In genomic region chr6:127945725-127946124, GRCm38 (mm10) we compare ENCODE assay signal across 8 mouse cellular contexts. TPM values are rescaled to one million over a fixed set of nuclear protein-coding genes. Genes with fewer than 3 reads are reported as not detected.
DNase-seq lines count a peak whose midpoint lies in the region; ATAC-seq and TF ChIP-seq lines count a peak whose summit lies in the region.

No protein-coding gene starts in this region.

- H3K36me3 ChIP-seq in embryonic facial prominence, embryonic 11.5 days (replicated peaks; ENCODE audit: control insufficient read depth, insufficient read depth, low read depth, low read length): no peaks in the 10 kb centered on the region
- no peaks in the 10 kb centered on the region for H3K36me3 ChIP-seq in limb, embryonic 11.5 days (ENCODE audit: control insufficient read depth, insufficient read depth, low read length)
- H3K36me3 ChIP-seq in stomach, postnatal 0 days (ENCODE audit: control insufficient read depth, insufficient read depth, low read length): no peaks in the 10 kb centered on the region

- no peaks in the 10 kb centered on the region for H3K4me1 ChIP-seq in embryonic facial prominence, embryonic 11.5 days (ENCODE audit: control insufficient read depth, insufficient read depth, low read length)
- H3K4me1 ChIP-seq in limb, embryonic 11.5 days (ENCODE audit: control insufficient read depth, insufficient read depth, low read length): no peaks in the 10 kb centered on the region
- H3K4me1 ChIP-seq in stomach, postnatal 0 days (replicated peaks; ENCODE audit: control insufficient read depth, insufficient read depth): no peaks in the 10 kb centered on the region

- no peaks in the 10 kb centered on the region for H3K27me3 ChIP-seq in embryonic facial prominence, embryonic 11.5 days (ENCODE audit: control insufficient read depth, insufficient read depth, low read length)
- H3K27me3 ChIP-seq in limb, embryonic 11.5 days (ENCODE audit: control insufficient read depth, insufficient read depth, low read length): no peaks in the 10 kb centered on the region
- H3K27me3 ChIP-seq in stomach, postnatal 0 days (ENCODE audit: control insufficient read depth, insufficient read depth, low read length): no peaks in the 10 kb centered on the region

- no peak overlapping the region for H3K4me3 ChIP-seq in embryonic facial prominence, embryonic 11.5 days (ENCODE audit: low read depth, low read length)
- no peak overlapping the region for H3K4me3 ChIP-seq in limb, embryonic 11.5 days (ENCODE audit: low read depth, low read length)
- H3K4me3 ChIP-seq in stomach, postnatal 0 days (ENCODE audit: low read depth, low read length): no peak overlapping the region

- H3K27ac ChIP-seq in embryonic facial prominence, embryonic 11.5 days (replicated peaks; ENCODE audit: low read depth, low read length): no peak overlapping the region
- H3K27ac ChIP-seq in limb, embryonic 11.5 days (replicated peaks; ENCODE audit: low read depth, low read length): no peak overlapping the region
- no peak overlapping the region for H3K27ac ChIP-seq in stomach, postnatal 0 days (replicated peaks)

- DNase-seq in CD4-positive helper T cell, adult 2 months (ENCODE audit: low read depth, low spot score): peak; percentile 31
- peak; percentile 77 to 83 for DNase-seq in adrenal gland, postnatal 36 days
- peak; percentile 88 for DNase-seq in embryonic facial prominence, embryonic 11.5 days (ENCODE audit: low spot score)
- DNase-seq in gonadal fat pad, adult 2 months (ENCODE audit: low read depth): peak; percentile 16
- DNase-seq in kidney, adult 9 months: peak; percentile 72
- DNase-seq in limb, embryonic 11.5 days (ENCODE audit: low spot score): peak; percentile 87
- DNase-seq in naive thymus-derived CD4-positive, alpha-beta T cell, adult 2 months (ENCODE audit: low read depth): peak; percentile 65
- peak; percentile 72 for DNase-seq in stomach, postnatal 0 days (ENCODE audit: low spot score)

- peak; percentile 63; the same call in 1 of the 2 replicates for ATAC-seq in embryonic facial prominence, embryonic 11.5 days (replicated peaks; ENCODE audit: insufficient number of reproducible peaks, low FRiP score, low TSS enrichment, low read depth)
- ATAC-seq in limb, embryonic 11.5 days (ENCODE audit: insufficient number of reproducible peaks, low FRiP score, low TSS enrichment, low read depth): 0 out of 2 replicates have a peak, but pooled peaks have one; percentile 57
- peak; percentile 71; the same call in 1 of the 2 replicates for ATAC-seq in stomach, postnatal 0 days (ENCODE audit: low FRiP score, low TSS enrichment)

- no peak overlapping the region for H3K4me2 ChIP-seq in embryonic facial prominence, embryonic 11.5 days (ENCODE audit: low read depth, low read length)
- H3K4me2 ChIP-seq in limb, embryonic 11.5 days (ENCODE audit: low read depth, severe bottlenecking): no peak overlapping the region
- no peak overlapping the region for H3K4me2 ChIP-seq in stomach, postnatal 0 days (replicated peaks; ENCODE audit: low read depth)

- 55% methylated on average over 9 of the region's 9 CpGs for WGBS in embryonic facial prominence, embryonic 11.5 days
- 64% methylated on average over 9 of the region's 9 CpGs for WGBS in limb, embryonic 11.5 days
- WGBS in stomach, postnatal 0 days: 59% methylated on average over 9 of the region's 9 CpGs

- H3K9ac ChIP-seq in embryonic facial prominence, embryonic 11.5 days (replicated peaks; ENCODE audit: low read length): no peak overlapping the region
- H3K9ac ChIP-seq in limb, embryonic 11.5 days (ENCODE audit: low read length): no peak overlapping the region
- H3K9ac ChIP-seq in stomach, postnatal 0 days (ENCODE audit: low read length): no peak overlapping the region

- TF ChIP-seq CTCF in stomach, postnatal 0 days (IDR thresholded peaks at IDR 0.05; ENCODE audit: low read depth): peak; percentile 93

- TF ChIP-seq EP300 in stomach, postnatal 0 days (optimal IDR thresholded peaks at IDR 0.05): no peak

- H3K9me3 ChIP-seq in embryonic facial prominence, embryonic 11.5 days (replicated peaks; ENCODE audit: control insufficient read depth, low read length): no peaks in the 10 kb centered on the region
- no peaks in the 10 kb centered on the region for H3K9me3 ChIP-seq in limb, embryonic 11.5 days (ENCODE audit: control insufficient read depth, low read length)
- H3K9me3 ChIP-seq in stomach, postnatal 0 days (ENCODE audit: control insufficient read depth, low read length): no peaks in the 10 kb centered on the region

RNA-seq across cellular contexts. Expression of gene Tspan11, which starts 58.3 kb away (rescaled TPM):
- total RNA-seq in adrenal gland, postnatal 36 days (2021): 10 to 100 TPM in 1 of 2 experiments, 1 to 10 TPM in 1; 5.2 to 25.9 TPM
- polyA plus RNA-seq in embryonic facial prominence, embryonic 11.5 days (2014; fragmentation: Nextera tagmentation; extraction: Ambion mirVana): 14.3 TPM in 2 replicates
- 5.0 and 7.6 TPM in 2 replicates for polyA plus RNA-seq in gonadal fat pad, adult 2 months (2012; rRNA removed)
- polyA plus RNA-seq in limb, embryonic 11.5 days (2014; fragmentation: Nextera tagmentation; extraction: Ambion mirVana): 13.6 and 13.7 TPM in 2 replicates
- 2.3 and 2.4 TPM in 2 replicates for polyA plus RNA-seq in stomach, postnatal 0 days (2015; fragmentation: Nextera tagmentation; extraction: Ambion mirVana)

Comparison
In these comparisons a context has a peak if more than half of its experiments do, and no peak if none do; other contexts are left out.
1. DNase-seq: peak in every context shown above with its lines; median percentile 88 in embryonic facial prominence, embryonic 11.5 days; 87 in limb, embryonic 11.5 days; 80 in adrenal gland, postnatal 36 days; 72 in kidney, adult 9 months; 72 in stomach, postnatal 0 days; 65 in naive thymus-derived CD4-positive, alpha-beta T cell, adult 2 months; 31 in CD4-positive helper T cell, adult 2 months; 16 in gonadal fat pad, adult 2 months.